Mouse (Mus musculus): ENCODE results near the gene Myo16. TPM values are rescaled to one million over a fixed set of nuclear protein-coding genes. Genes with fewer than 3 reads are reported as not detected.

Gene Myo16
- 0.03 and 1.1 TPM in 2 replicates for polyA plus RNA-seq (2012; rRNA removed; ENCODE audit: low replicate concordance)

DNA sequence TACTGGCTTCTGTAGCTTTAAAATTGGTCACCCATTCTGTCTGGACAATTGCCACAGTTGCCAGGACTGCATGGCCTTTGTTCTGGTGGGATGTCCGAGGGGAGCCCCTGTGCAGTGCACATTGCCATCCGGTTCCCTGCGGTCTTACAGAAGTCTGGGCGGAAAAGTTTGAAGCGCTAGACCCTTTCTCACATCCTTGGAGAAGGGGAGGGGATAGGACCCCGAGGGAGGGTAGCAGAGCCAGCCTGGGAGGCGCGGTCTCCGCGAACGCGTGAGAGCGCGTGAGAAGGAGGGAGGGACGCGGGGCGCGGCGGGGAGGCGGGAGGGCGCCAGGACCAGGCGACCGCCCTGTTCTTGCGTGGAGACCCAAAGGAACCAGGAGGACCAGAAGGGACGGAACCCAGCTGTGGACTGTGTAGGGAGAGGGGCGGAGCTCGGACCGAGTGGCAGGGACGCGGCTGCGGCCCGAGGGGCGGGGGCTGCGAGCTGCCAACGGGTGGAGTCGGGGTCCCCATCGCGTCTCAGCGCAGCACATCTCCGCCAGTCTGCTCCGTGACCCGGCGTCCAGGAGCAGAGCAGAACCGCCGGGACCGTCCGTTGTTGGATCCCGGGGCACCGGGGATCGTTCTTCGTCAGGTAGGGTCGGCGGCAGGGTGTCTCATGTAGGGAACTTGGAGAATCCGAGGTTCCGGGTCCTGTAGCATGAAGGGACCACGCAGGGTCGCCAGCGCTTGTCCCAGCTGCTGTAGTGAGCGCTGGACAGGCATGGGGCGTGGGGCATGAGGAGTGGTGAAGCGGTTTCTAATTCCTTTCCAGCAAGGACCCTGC is at the start of gene Myo16:
Gene Myo16, plus strand, starts transcription at position 301 of the 828 bp plus-strand sequence.

Other genes starting within 250 kb of the Myo16 start
- 2.6 and 2.7 TPM in 2 replicates for gene Lig4, start 176.2 kb upstream of the Myo16 start, polyA plus RNA-seq (2012; rRNA removed; ENCODE audit: low replicate concordance)
- 6.7 and 9.4 TPM in 2 replicates for gene Abhd13, start 176.2 kb upstream of the Myo16 start, polyA plus RNA-seq (2012; rRNA removed; ENCODE audit: low replicate concordance)
- 2.8 and 8.4 TPM in 2 replicates for gene Tnfsf13b, start 147.4 kb upstream of the Myo16 start, polyA plus RNA-seq (2012; rRNA removed; ENCODE audit: low replicate concordance)

All from subcutaneous adipose tissue, adult 2 months (tissue).